Mouse (Mus musculus) limb, embryonic 14.5 days (tissue): ENCODE data around the gene Eif2ak4. TPM values are rescaled to one million over a fixed set of nuclear protein-coding genes. Genes with fewer than 3 reads are reported as not detected.

Experiments
- ATAC-seq: fragments of 200-750 bp; cut with Nextera tagmentation; 2 replicates; pipeline ENCODE4 v1.8.0; 2017; ENCODE audit warnings: low read depth, moderate number of reproducible peaks, moderate TSS enrichment; ENCODE audit not compliant: low FRiP score
- DNase-seq: peaks from one replicate; pipeline ENCODE4 v3.0.0-alpha.2; 2015; ENCODE audit warnings: low spot score
- H3K27ac ChIP-seq: fragments of 300-500 bp; sonication (generic); replicated peaks from 2 replicates; pipeline ENCODE4 v1.5.1; 2014; ENCODE audit warnings: low read depth, mild to moderate bottlenecking, low read length, moderate library complexity, mixed read lengths
- H3K27me3 ChIP-seq: fragments of 300-500 bp; sonication (generic); 2 replicates; pipeline ENCODE4 v1.6.1; 2014; ENCODE audit warnings: low read length, mixed read lengths; ENCODE audit not compliant: control insufficient read depth, insufficient read depth
- H3K36me3 ChIP-seq: fragments of 300-500 bp; sonication (generic); 2 replicates; pipeline ENCODE4 v1.6.1; 2014; ENCODE audit warnings: mild to moderate bottlenecking, low read length, moderate library complexity, mixed read lengths; ENCODE audit not compliant: control insufficient read depth, insufficient read depth
- H3K4me1 ChIP-seq: fragments of 300-500 bp; sonication (generic); 2 replicates; pipeline ENCODE4 v1.6.1; 2014; ENCODE audit warnings: antibody characterized with exemption, low read length, mixed read lengths; ENCODE audit not compliant: control insufficient read depth, insufficient read depth
- H3K4me2 ChIP-seq: fragments of 300-500 bp; sonication (generic); replicated peaks from 2 replicates; pipeline ENCODE4 v1.6.1; 2014; ENCODE audit warnings: low read depth, mild to moderate bottlenecking, low read length, moderate library complexity; ENCODE audit not compliant: severe bottlenecking
- H3K4me3 ChIP-seq: fragments of 300-500 bp; sonication (generic); replicated peaks from 2 replicates; pipeline ENCODE4 v1.5.1; 2014; ENCODE audit warnings: low read length
- H3K9ac ChIP-seq: fragments of 300-500 bp; sonication (generic); 2 replicates; pipeline ENCODE4 v1.6.1; 2014; ENCODE audit warnings: mild to moderate bottlenecking, low read depth, low read length, moderate library complexity; ENCODE audit not compliant: severe bottlenecking
- H3K9me3 ChIP-seq: fragments of 300-500 bp; sonication (generic); 2 replicates; pipeline ENCODE4 v1.6.1; 2016; ENCODE audit warnings: low read length; ENCODE audit not compliant: control insufficient read depth
- POLR2A ChIP-seq: fragments of 200-500 bp; IDR thresholded peaks from 2 replicates; pipeline ENCODE4 v1.8.0; 2012; ENCODE audit warnings: inconsistent platforms, mild to moderate bottlenecking, moderate library complexity, borderline replicate concordance; ENCODE audit not compliant: insufficient read depth, insufficient read length; ENCODE audit errors: extremely low read depth
- WGBS: fragments of 180-500 bp; shearing (Covaris S2); extraction: QIAGEN DNeasy Blood & Tissue Kit; methylation state at CpG from one replicate; pipeline ENCODE4 v1.1.7; 2014; 5-methylcytosine and 5-hydroxymethylcytosine counted together
- polyA plus RNA-seq, 2 experiments: library from polyadenylated mRNA; depleted of rRNA in 1 of 2; stranded (reverse) in 1 of 2; unstranded in 1 of 2; fragments of >200 nt; fragmentation: Nextera tagmentation in 1 of 2; extraction: Ambion mirVana in 1 of 2; gene quantifications; 2 replicates each; pipeline versions ENCODE4 v1.2.1 to v1.2.3; 2012 to 2014

Gene Eif2ak4
- polyA plus RNA-seq, 2 experiments: 12.7 to 24.1 TPM

DNA sequence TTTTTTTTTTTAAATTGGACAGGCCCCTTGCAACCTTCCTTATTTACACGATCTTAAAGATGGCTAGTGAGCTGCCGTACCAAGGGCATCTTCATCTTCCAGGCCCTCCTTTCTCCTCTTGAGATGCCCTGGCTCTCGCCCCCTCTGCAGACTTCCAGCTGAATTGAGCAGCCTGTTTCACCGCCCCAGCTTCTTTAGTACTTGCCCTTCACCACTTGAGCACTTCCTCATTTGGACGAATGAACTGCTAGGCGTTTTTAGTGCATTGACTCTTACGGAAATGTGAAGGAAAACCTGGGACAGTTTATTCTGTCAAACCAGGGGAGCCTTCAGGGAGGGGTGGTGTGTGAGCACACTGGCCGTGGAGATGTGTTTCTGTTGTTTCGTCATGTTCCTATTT lies 40.9 kb downstream of the Eif2ak4 start:
- H3K36me3 ChIP-seq: peaks cover 83% of the 10 kb centered on the region
- no peaks in the 10 kb centered on the region for H3K27me3 ChIP-seq
- no peak overlapping the region for H3K27ac ChIP-seq
- H3K4me2 ChIP-seq: no peak overlapping the region
- no peak for DNase-seq
- WGBS: 76% methylated on average over 9 of the region's 9 CpGs
- no peaks in the 10 kb centered on the region for H3K9me3 ChIP-seq
- H3K4me1 ChIP-seq: no peaks in the 10 kb centered on the region
- no peak for TF ChIP-seq POLR2A
- no peak for ATAC-seq
- no peak overlapping the region for H3K4me3 ChIP-seq
- no peak overlapping the region for H3K9ac ChIP-seq

- Histone ChIP-seq H3K9ac (no peak overlapping the region), H3K27ac (no peak overlapping the region), H3K27me3 (no peaks in the 10 kb centered on the region), H3K9me3 (no peaks in the 10 kb centered on the region), H3K4me1 (no peaks in the 10 kb centered on the region), H3K4me2 (no peak overlapping the region), H3K36me3 (peaks cover 85% of the 10 kb centered on the region), H3K4me3 (no peak overlapping the region)
- ATAC-seq (no peak), DNase-seq (no peak)
- TF ChIP-seq POLR2A: no peak
- WGBS: 82% methylated on average over 16 of the region's 16 CpGs
These were observed 42.2 kb downstream of the Eif2ak4 start for GRCm38 (mm10) chr2:118430630-118431029.

DNA sequence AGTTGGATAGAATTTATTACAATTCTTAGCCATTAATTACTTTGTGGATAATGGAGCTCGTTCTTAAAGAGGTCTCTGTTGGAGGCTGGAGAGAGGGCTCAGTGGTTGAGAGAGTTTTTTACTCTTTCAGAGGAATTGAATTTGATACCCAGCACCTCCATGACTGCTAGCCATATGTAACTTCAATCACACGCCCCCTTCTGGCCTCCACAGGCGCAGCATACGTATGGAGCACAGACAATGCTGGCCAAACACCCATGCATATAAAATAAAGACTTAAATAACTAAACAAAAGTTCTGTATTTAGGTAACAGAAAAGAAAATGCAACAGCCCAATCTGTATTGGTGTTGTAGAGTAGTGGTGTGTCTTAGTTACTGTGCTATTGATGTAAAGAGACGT lies 43.2 kb downstream of the Eif2ak4 start:
- Histone ChIP-seq H3K4me3 (no peak overlapping the region), H3K36me3 (peaks cover 91% of the 10 kb centered on the region), H3K9me3 (no peaks in the 10 kb centered on the region), H3K27ac (no peak overlapping the region), H3K27me3 (no peaks in the 10 kb centered on the region), H3K4me1 (no peaks in the 10 kb centered on the region), H3K4me2 (no peak overlapping the region), H3K9ac (no peak overlapping the region)
- WGBS: 66% methylated on average over 5 of the region's 5 CpGs
- ATAC-seq (no peak), DNase-seq (peak; percentile 20)
- no peak for TF ChIP-seq POLR2A

DNA sequence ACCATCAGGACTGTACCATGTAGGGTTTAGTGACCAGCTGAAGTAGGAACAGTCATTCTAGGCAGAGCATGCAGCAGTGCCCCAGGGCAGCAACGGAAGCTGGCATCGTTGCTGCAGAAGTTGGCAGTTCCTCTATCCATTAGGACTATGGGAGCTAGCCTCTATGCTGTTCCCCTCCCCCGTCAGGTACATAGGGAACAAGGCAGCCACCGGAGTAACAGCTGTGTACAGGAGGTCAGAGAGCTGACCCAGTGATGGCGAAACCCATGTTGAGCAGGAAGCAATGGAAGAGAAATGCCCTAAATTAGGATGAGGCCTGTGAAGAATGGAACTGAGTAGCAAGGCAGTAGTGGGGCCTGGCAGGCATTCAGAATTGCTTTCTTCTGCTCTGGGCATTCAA lies 53.8 kb downstream of the Eif2ak4 start:
- no peak for TF ChIP-seq POLR2A
- Histone ChIP-seq H3K36me3 (peaks cover 50% of the 10 kb centered on the region), H3K4me2 (no peak overlapping the region), H3K9me3 (no peaks in the 10 kb centered on the region), H3K9ac (no peak overlapping the region), H3K4me3 (no peak overlapping the region), H3K27ac (no peak overlapping the region), H3K4me1 (no peaks in the 10 kb centered on the region; the same call in 1 of the 2 replicates), H3K27me3 (no peaks in the 10 kb centered on the region)
- WGBS: 81% methylated on average over 5 of the region's 5 CpGs
- DNase-seq (no peak), ATAC-seq (no peak)

DNA sequence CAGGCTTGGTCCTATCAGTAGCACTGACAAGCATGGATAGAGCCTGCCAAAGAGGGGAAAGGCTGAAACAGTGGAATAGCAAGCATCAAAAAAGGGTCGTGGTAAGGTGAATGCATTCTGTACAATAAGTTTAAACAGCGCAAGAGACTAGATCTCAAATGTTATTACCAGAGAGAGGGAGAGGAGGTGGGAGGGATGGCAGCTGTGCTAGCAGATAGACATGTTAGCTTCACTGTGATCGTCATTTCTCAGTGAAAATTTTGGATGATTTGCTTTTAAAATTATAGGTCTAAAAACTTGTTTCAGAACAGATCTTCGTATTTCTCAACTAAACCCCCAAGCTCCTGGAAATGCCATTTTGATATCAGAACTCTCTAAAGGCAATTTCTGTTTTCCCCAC lies 54.3 kb downstream of the Eif2ak4 start:
- Histone ChIP-seq H3K9ac (no peak overlapping the region), H3K27ac (no peak overlapping the region), H3K4me3 (no peak overlapping the region), H3K27me3 (no peaks in the 10 kb centered on the region), H3K4me2 (no peak overlapping the region), H3K9me3 (no peaks in the 10 kb centered on the region), H3K4me1 (no peaks in the 10 kb centered on the region; the same call in 1 of the 2 replicates), H3K36me3 (peaks cover 48% of the 10 kb centered on the region)
- TF ChIP-seq POLR2A: no peak
- ATAC-seq (no peak), DNase-seq (no peak)
- 96% methylated on average over 4 of the region's 4 CpGs for whole genome bisulfite sequencing
